Mouse (Mus musculus) thymus, adult 2 months (tissue): ENCODE data around the gene Cisd1. TPM values are rescaled to one million over a fixed set of nuclear protein-coding genes. Genes with fewer than 3 reads are reported as not detected.

Experiments used
- DNase-seq: peaks from one replicate; pipeline ENCODE4 v3.0.0; 2021
- H3K27ac ChIP-seq: fragments of 200-500 bp; 2 replicates; pipeline ENCODE4 v1.5.1; 2012; ENCODE audit warnings: low read length, control low read depth; ENCODE audit not compliant: control insufficient read depth, insufficient read depth
- H3K27me3 ChIP-seq: fragments of 200-500 bp; 2 replicates; pipeline ENCODE4 v1.6.1; 2012; ENCODE audit warnings: mild to moderate bottlenecking, low read length, moderate library complexity, mixed read lengths; ENCODE audit not compliant: control insufficient read depth, insufficient read depth
- H3K36me3 ChIP-seq: fragments of 200-500 bp; 2 replicates; pipeline ENCODE4 v1.6.1; 2012; ENCODE audit warnings: mild to moderate bottlenecking, low read length, moderate library complexity; ENCODE audit not compliant: control insufficient read depth, insufficient read depth
- H3K4me1 ChIP-seq: fragments of 200-500 bp; replicated peaks from 2 replicates; pipeline ENCODE4 v1.6.1; 2012; ENCODE audit warnings: low read length; ENCODE audit not compliant: control insufficient read depth, insufficient read depth
- H3K4me3 ChIP-seq: fragments of 200-500 bp; 2 replicates; pipeline ENCODE4 v1.5.1; 2012; ENCODE audit warnings: mild to moderate bottlenecking, low read length, control low read depth, moderate library complexity; ENCODE audit not compliant: control insufficient read depth, insufficient read depth
- CTCF ChIP-seq: fragments of 200-500 bp; IDR thresholded peaks from 2 replicates; pipeline ENCODE4 v1.5.1; 2012; ENCODE audit warnings: mild to moderate bottlenecking, control low read depth, low read length, moderate library complexity, borderline replicate concordance; ENCODE audit not compliant: control insufficient read depth, poor library complexity, insufficient read depth; ENCODE audit errors: extremely low read depth
- POLR2A ChIP-seq: fragments of 200-500 bp; IDR thresholded peaks from 2 replicates; pipeline ENCODE4 v1.6.1; 2012; ENCODE audit warnings: mild to moderate bottlenecking, low read length, control low read depth, moderate library complexity; ENCODE audit not compliant: control insufficient read depth, poor library complexity, insufficient read depth; ENCODE audit errors: extremely low read depth
- WGBS: fragments of 180-500 bp; shearing (Covaris S2); methylation state at CpG from one replicate; pipeline ENCODE4 v1.1.7; 2018; 5-methylcytosine and 5-hydroxymethylcytosine counted together
- polyA plus RNA-seq: library from polyadenylated mRNA; depleted of rRNA; stranded (reverse); fragments of >200 nt; gene quantifications from 2 replicates; pipeline ENCODE4 v1.2.3, GENCODE M21; 2012

Cisd1 gene
- polyA plus RNA-seq, 1 experiment = 35.1 TPM

DNA sequence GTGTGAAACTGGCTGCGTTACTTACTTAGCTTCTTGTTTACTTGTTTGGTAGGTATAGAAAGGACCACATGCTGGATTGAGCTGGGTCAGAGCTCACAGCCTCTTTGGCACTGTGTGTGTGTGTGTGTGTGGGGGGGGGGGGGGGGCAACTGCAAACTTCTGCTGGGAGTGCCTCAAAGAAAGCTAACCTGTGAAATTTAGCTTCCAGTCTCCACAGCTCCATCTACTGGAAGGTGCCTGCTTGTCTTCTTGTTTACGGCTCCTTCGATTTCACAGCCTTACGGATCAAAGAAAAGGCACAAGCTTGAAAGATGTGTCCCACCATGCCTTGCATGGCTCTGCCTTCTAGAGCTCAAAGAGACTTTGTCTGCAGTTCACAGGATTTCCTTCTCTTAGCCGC lies 42.3 kb downstream of the Cisd1 start:
- Histone ChIP-seq H3K27ac (no peak overlapping the region), H3K4me1 (peaks cover 32% of the 10 kb centered on the region), H3K27me3 (no peaks in the 10 kb centered on the region), H3K4me3 (no peak overlapping the region), H3K36me3 (no peaks in the 10 kb centered on the region)
- TF ChIP-seq POLR2A (no peak), CTCF (no peak)
- 19% methylated on average over 5 of the region's 5 CpGs for WGBS
- DNase-seq = peak; percentile 61

DNA sequence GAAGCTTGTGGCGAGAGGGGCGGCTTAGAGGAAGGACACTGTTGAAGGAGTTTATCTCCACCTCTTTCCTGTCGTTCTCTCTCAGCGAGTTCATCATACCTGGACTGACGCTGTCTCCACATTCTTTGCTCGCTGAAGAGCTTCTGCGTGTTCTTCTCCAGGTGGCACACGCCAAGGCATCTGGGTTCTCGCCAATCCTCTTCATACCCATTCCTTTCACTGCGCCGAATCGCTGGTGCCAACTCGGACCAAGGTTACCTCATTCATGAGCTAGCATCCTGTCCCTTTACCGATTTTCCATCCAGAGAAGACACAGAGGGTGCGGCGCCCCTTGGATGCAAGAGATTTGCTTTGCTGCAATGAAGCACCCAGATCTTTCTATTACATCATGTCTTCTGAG lies 44.6 kb downstream of the Cisd1 start:
- Histone ChIP-seq H3K27me3 (no peaks in the 10 kb centered on the region), H3K4me1 (peaks cover 34% of the 10 kb centered on the region), H3K27ac (peak overlapping the region; percentile 98), H3K36me3 (no peaks in the 10 kb centered on the region), H3K4me3 (peak overlapping the region; percentile 42)
- 57% methylated on average over 16 of the region's 16 CpGs for whole genome bisulfite sequencing
- no peak; the same call in 1 of the 2 replicates for TF ChIP-seq CTCF
- TF ChIP-seq POLR2A = no peak
- DNase-seq = peak; percentile 25

DNA sequence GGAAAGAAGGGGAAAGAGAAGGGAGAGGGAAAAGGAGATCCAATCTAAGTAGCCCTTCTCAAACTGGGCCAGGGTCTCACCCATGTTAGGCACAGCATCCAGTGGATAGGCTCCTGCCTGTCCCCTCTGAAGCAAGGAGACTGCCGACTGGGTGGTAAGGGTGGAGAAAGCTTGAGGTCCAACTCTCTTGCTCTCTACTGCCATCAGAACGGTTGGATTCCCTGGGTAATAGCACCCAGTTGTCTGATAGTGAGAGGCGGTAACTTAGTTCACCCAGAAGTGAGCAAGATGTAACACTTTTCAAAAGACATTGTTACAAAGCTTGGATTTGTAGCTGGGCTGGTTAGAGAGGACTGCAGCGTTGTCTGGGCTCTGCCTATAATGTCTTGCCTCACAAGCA lies 51.5 kb downstream of the Cisd1 start:
- H3K4me1 ChIP-seq = peaks cover 25% of the 10 kb centered on the region
- TF ChIP-seq POLR2A = no peak
- H3K4me3 ChIP-seq = no peak overlapping the region
- H3K27me3 ChIP-seq = no peaks in the 10 kb centered on the region
- H3K27ac ChIP-seq = no peak overlapping the region
- no peaks in the 10 kb centered on the region for H3K36me3 ChIP-seq
- 70% methylated on average over 4 of the region's 4 CpGs for WGBS
- DNase-seq = no peak

DNA sequence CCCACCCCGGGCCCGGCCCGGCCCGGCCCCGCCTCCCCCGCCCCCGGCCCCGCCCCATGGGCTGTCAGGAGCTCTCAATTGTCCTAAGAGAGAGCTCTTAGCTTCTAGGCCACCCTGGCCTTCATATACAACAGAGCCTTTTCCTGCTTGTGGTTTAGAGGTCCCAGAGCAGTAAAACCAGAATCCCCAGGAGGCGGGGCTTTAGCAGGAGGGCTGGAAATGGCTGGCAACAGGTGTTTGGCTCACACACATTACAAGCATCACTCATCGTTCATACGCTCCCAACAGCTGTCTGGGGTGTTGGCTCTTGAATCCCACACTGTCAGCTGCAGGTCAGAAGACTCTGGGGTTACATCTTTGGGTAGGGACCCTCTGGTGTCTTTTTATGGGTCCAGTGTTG lies 52.5 kb downstream of the Cisd1 start:
- Histone ChIP-seq H3K4me3 (no peak overlapping the region), H3K27ac (peak overlapping the region; percentile 63), H3K36me3 (no peaks in the 10 kb centered on the region), H3K4me1 (peaks cover 25% of the 10 kb centered on the region), H3K27me3 (no peaks in the 10 kb centered on the region)
- peak; percentile 65 for DNase-seq
- TF ChIP-seq POLR2A = no peak
- TF ChIP-seq CTCF = no peak
- 7% methylated on average over 11 of the region's 11 CpGs for WGBS

DNA sequence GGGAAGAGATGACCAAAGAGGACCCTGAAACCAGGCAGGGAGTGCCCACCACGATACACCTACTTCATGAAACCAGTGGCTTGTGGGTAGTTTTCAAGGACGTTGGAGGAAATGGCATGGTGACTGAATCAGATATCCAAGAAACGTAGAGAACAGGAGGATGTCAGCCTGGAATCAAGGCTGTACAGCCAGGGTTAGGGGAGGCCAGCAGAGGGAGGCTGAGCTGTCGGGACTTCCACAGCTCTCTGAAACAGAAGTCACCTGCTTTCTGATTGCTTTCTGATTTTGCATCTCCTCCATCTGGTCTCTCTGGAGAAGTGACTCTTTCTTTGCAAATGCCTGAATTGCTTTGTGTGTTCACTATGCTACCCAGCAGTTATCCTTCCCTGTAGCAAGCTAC lies 53.0 kb downstream of the Cisd1 start:
- WGBS = 6% methylated on average over 4 of the region's 4 CpGs
- TF ChIP-seq POLR2A (no peak), CTCF (no peak)
- peak overlapping the region; percentile 40; the same call in 1 of the 2 replicates for H3K27ac ChIP-seq
- no peak overlapping the region for H3K4me3 ChIP-seq
- no peaks in the 10 kb centered on the region for H3K36me3 ChIP-seq
- H3K27me3 ChIP-seq = no peaks in the 10 kb centered on the region
- peaks cover 25% of the 10 kb centered on the region for H3K4me1 ChIP-seq
- DNase-seq = no peak

DNA sequence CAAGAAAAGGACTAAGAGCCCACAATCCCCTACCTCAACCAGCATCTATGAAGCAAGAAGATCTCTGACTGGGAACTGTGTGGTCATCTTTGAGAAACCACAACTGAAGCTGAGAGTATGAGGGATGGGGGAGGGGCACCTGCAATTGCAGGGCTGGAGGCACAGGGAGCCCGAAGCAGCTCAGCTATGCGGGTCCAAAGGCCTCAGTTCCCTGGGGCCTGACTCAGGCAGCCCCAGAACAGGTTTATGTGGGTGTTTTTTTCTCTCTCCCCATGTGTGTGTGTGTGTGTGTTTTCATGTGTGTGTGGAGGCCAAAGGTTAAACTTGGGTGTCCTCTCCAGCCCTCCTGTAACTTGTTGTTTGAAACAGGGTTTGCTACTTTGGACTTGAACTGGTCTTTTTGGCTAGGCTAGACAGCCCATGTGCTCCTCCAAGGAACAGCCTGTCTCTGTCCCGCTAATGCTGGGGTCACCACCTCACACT lies 53.5 kb downstream of the Cisd1 start:
- Histone ChIP-seq H3K4me1 (peaks cover 25% of the 10 kb centered on the region), H3K27me3 (no peaks in the 10 kb centered on the region), H3K36me3 (no peaks in the 10 kb centered on the region), H3K4me3 (no peak overlapping the region), H3K27ac (peak overlapping the region; percentile 4; the same call in 1 of the 2 replicates)
- DNase-seq = no peak
- 33% methylated on average over 3 of the region's 3 CpGs for WGBS
- TF ChIP-seq CTCF (no peak), POLR2A (no peak)

DNA sequence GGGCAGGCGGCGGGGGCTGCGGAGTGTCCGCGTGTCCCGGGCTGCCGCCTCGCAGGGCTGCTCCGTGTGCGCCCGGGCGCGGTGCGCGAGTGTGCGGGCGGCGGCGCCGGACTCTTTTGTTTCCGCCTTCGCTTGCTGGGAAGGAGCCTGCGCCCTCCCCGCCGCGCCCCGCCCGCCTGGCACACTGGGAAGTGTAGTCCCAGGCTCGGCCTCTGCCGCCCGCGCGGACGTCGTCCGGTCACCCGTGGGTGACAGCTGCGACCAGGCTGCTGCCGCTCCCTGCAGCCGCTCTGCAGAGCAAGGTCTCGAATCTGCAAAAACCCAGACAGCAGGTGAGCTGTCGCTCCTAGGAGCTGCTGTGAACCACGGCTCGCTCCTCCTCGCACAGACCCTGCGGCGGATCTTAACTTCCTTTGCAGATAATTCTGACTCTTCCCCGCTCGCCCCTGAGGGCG lies 59.6 kb downstream of the Cisd1 start, which contains the start of gene Ube2d1:
Gene Ube2d1, minus strand, starts transcription at position 137 of the 455 bp plus-strand sequence.
- peak; percentile 88 for DNase-seq
- Histone ChIP-seq H3K27ac (peak within 1 kb of the TSS; percentile 72), H3K36me3 (no peaks in the 10 kb centered on the region), H3K4me1 (peaks cover 11% of the 10 kb centered on the region), H3K4me3 (peak within 1 kb of the TSS; percentile 93), H3K27me3 (no peaks in the 10 kb centered on the region)
- TF ChIP-seq POLR2A = peak; percentile 82
- no peak; the same call in 1 of the 2 replicates for TF ChIP-seq CTCF
- WGBS = under 1% methylated on average over 50 of the region's 50 CpGs
